Mouse (Mus musculus): ENCODE measurements around the gene Ror1.

The Ror1 gene

GRCm38 (mm10) chr4:100311775-100312537, 216.4 kb downstream of the Ror1 start:
- peak; percentile 44 for DNase-seq (ENCODE audit: low read depth)

GRCm38 (mm10) chr4:100315066-100315465, 219.5 kb downstream of the Ror1 start:
- DNase-seq (ENCODE audit: low read depth): peak; percentile 51

DNA sequence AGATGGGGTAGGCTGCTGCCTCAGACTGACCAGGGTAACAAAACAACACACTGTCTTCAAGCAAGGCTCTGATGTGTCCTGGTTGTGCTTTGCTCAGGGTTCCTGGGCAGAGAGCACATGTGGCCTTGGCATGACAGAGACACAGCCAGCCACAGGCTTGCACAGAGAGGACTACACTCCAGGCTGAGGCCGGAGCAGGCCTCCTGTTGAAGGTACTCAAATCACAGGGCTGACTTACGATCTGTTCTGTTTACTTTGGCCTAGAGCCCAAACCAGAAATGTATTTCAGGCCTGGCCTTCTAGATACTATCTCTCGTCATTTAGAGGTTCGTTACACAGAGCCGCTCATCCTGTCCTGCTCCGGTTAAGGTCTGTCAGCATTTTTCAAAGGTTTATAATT, 226.2 kb downstream of the Ror1 start:
- peak; percentile 79 for DNase-seq (ENCODE audit: low read depth)

DNA sequence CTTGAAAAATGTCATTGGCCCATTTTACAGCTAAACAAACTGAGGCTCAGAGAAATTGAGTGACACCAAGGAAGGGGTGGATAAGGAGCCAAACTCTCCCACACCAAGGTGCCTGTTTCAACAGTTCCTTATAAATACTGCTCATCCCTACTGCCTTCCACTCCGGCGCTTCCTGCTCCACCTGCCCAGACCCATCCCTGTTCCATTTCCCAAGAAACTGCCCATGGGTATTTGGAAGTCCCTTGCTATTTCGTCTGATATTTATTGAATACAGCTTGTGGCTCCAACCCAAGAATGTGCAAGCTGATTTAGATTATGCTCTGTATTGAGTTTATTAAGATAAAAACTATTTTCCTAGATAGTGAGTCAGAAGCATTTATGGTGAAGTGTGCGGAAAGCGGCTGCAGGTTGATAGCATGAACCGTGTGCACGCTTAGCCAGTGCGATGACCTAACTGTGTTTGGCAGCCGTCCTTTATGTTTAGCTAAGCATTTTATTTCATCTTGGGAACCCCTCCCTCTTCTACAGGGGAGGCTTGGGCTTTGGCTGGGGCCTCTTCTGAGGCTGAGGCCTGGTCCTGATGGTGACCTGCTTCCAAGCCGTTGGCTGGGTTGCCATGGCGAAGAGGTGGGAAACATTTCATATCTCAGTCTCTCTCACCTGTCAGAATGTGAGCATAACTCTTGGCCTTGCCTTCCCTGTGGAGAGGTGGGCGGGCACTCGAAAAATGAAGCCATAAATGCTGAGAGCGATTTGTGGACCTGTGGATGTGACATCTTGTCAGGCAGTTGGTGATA, 229.3 kb downstream of the Ror1 start:
- peak; percentile 72 for DNase-seq (ENCODE audit: low read depth)

DNA sequence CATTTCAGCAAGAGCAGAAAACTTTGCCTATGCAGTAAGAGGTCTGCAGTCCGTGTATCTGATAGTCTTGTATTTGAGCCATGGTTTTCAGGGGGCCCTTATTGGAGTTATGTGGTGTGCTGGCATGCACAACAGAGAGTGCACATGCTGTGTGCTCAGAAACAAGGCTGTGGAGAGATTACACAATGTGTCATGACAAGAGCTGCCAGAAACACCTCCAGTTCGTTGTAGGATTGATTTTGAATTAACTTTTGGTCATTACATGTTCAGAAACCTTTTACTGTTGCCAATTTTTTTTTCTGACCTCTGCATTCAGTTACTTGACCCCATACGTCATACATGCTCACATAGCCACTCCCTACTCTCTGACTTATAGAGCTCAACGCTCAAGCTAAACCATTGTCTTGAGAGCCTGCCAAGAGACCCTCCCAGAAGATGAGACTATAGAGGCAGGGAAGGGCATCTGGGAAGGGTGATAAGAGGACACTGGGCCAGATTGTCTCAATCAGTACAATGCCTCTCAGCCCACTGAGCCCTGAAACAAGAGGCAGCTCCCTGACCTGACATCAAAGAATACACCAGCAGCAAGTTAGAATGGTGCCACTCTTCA, 232.9 kb downstream of the Ror1 start:
- DNase-seq (ENCODE audit: low read depth): peak; percentile 32

DNA sequence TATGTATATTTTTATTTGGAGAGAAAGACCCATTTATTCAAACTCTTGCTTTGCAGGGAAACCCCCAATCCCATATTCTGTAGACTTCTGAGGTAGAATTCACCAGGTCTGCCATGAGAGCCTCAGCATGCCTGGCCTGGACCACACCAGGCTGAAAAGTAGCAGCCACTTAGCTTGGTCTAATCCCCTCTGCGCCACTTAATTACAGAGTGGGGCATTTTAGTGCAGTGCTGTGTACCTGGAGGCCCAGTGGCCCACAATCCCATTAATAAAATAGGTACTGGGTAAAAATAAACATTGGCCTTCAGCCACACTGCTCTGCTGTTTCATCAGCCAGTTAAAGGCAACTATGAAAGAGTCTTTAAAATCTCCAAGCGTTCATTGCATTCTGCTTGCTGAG, 239.6 kb downstream of the Ror1 start:
- DNase-seq (ENCODE audit: low read depth): no peak

- DNase-seq (ENCODE audit: low read depth): no peak
These were observed 252.2 kb downstream of the Ror1 start for GRCm38 (mm10) chr4:100347791-100348190.

DNA sequence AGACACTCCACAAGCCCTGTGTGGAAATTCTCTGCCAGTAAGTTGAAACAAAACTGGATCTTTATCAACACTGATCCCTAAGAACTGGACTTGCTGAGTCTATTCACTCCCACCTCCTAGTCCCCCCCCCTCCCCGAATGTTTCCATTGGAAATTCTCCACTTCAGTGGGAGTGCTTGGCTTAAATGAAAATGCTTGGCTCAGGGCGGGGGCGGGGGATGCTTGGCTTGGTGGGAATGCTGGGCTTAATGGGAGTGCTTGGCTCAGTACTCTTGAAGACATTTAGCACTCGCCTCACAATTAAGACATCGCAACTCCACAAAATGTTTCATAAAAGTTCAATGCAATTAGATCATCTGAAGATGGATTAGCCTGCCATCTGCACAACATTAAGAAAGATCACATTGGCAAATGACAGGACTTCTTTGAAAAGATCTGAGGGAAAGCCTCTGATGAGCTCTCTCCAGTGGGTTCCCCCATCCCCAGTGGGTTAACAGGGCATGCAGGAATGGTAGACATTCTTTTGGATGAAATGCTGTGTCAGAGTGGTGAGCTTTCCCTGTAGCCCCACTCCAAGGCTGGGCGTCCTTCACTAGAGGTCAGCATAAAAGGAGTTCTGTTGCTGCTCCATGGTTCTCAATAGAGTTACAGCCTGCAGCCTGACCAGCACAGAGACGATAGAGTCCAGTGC, 254.7 kb downstream of the Ror1 start:
- peak; percentile 14 for DNase-seq (ENCODE audit: low read depth)

- DNase-seq (ENCODE audit: low read depth): no peak
These were observed 256.3 kb downstream of the Ror1 start for GRCm38 (mm10) chr4:100351797-100352290.

GRCm38 (mm10) chr4:100355566-100355965, 260.0 kb downstream of the Ror1 start:
- DNase-seq (ENCODE audit: low read depth): peak; percentile 24

DNA sequence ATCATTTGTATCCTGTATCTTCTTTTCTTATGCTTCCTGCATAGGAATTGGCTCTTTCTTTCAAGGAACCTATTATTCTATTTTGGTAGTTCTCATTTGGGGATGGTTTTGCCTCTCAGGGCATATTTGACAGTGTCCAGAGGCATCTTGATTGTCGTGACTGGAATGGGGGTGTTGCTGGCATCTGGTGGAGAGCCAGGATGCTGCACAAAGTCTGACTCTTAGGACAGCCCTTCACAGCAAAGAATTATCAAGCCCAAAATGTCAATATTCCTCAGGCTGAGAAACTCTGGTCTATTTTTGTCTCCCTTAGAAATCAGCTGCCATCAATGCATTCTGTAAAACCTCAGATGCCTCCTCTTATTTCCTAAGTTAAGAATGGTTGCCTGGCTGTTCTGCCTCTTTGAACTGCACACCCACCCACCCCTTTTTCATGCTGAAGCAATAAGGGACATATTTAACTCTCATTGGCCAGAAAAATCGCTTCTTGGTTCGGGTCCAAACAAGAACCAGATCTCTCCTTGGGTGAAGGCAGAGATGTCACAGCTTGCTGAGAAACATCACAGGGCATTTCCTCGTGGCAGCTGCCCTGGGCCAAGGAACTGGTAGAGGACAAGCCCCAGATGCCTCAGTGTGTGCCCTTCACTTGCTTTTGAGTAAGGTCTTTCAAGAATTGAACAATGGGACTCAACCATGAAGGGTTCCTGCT, 262.4 kb downstream of the Ror1 start:
- peak; percentile 16 for DNase-seq (ENCODE audit: low read depth)

GRCm38 (mm10) chr4:100363666-100364065, 268.1 kb downstream of the Ror1 start:
- no peak for DNase-seq (ENCODE audit: low read depth)

GRCm38 (mm10) chr4:100368691-100369090, 273.1 kb downstream of the Ror1 start:
- DNase-seq (ENCODE audit: low read depth): no peak

DNA sequence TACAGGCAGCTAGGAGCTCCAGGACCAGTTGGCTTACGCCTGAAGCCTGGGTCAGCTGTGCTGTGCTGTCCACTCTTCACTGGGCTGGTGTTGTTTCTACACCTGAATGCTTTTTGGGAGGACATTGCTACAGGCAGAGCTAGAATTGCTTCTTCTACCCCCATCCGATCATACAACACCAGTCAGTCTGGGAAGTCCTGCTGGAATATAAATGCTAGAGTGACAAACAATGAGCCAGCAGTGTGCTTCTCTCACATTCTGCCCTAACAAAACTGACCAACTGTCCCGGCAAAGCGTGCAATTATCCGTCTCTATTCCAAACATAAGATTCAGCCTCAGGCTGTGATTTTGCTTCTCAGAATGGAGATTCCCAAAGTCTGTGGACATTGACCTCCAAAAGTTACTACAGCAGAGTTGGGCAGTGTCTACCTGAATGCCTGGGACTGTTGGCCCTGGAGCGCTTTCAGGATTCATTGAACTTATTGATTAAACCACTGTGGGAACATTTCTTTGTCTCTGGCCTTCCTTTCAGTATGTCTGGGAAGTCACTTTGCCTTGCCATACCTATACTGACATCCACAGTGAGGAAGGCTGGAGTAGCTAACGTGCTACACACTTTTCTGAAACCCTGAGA, 274.1 kb downstream of the Ror1 start:
- no peak for DNase-seq (ENCODE audit: low read depth)

DNA sequence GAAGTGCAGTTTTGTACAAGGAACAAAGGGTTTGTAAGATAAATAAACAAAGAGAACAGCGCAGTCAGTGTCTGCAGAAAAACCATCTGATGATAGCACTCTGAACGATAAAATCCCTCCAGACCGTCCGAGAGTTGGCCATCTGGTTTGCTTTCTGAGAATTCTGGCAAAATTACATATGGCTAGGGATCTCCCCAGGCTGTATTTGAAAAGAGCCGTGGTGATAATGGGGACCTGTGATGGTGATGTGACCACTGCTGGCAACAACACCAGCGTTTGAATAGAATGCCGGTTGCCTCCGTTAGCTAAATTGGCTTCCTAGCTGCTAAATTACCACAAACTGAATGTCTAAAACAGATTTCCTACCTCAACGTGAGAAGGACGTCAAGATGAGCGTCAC, 277.2 kb downstream of the Ror1 start:
- no peak for DNase-seq (ENCODE audit: low read depth)

- DNase-seq (ENCODE audit: low read depth): no peak
These were observed 278.2 kb downstream of the Ror1 start for GRCm38 (mm10) chr4:100373780-100374179.

- no peak for DNase-seq (ENCODE audit: low read depth)
These were observed 279.7 kb downstream of the Ror1 start for GRCm38 (mm10) chr4:100375286-100375685.

DNA sequence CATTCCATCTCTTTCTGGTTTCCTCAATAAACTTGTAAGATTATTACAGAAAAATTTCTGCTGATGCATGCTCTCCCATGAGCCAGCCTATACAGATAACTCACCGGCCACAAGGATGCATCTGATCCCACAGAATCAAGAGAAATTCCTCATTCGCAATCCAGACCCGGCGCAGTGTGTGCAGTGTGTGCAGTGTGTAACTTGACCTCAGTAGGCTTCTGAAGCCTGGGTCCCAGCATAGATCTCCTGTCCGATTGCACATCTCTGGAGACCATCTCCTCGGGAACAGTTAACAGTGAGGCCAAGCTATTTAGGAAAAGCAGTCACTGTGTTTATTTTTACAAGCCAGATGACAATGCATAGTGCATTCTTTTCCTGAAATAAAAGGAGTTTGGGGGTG, 280.6 kb downstream of the Ror1 start:
- no peak for DNase-seq (ENCODE audit: low read depth)

GRCm38 (mm10) chr4:100377231-100377630, 281.6 kb downstream of the Ror1 start:
- DNase-seq (ENCODE audit: low read depth): no peak

GRCm38 (mm10) chr4:100377996-100378395, 282.4 kb downstream of the Ror1 start:
- no peak for DNase-seq (ENCODE audit: low read depth)

DNA sequence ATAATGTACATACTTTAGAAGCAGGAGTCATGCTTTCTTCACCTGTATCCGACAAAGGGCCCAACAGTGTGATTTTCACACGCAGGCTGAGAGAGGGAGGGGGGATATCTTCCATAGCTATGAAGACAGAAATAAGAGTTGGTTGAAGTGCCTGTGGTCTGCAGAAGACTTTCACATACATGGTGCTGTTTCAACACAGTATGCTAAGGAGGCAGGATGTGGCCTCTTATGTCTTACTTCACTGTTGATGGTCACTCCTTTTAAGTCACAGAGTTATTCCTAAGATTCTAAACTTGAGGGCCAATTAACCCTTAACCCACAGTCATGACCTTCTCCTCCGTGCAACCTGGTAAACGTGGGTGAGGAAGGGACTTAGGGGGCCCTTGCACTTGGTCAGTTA, 286.2 kb downstream of the Ror1 start:
- no peak for DNase-seq (ENCODE audit: low read depth)

Data from NIH3T3 (cell line).